Mouse (Mus musculus): Measurements from ENCODE around the gene Rbpj.
"Not testable (repeated sequence)": the region's sequence is repeated elsewhere in the genome, so short reads cannot be mapped to it uniquely, and the experiment has no call there.

The Rbpj gene

GRCm38 (mm10) chr5:53594274-53594673, 128.3 kb downstream of the Rbpj start:
- peak; percentile 51 for DNase-seq

GRCm38 (mm10) chr5:53598510-53598909, 132.6 kb downstream of the Rbpj start:
- DNase-seq = no peak

GRCm38 (mm10) chr5:53599116-53599515, 133.2 kb downstream of the Rbpj start:
- DNase-seq = no peak

GRCm38 (mm10) chr5:53602194-53602593, 136.2 kb downstream of the Rbpj start:
- DNase-seq = no peak

GRCm38 (mm10) chr5:53605450-53605849, 139.5 kb downstream of the Rbpj start:
- DNase-seq = no peak

GRCm38 (mm10) chr5:53607230-53607996, 141.5 kb downstream of the Rbpj start:
- DNase-seq = no peak

GRCm38 (mm10) chr5:53618844-53619243, 152.9 kb downstream of the Rbpj start:
- DNase-seq = no peak

GRCm38 (mm10) chr5:53632026-53632425, 166.1 kb downstream of the Rbpj start:
- DNase-seq = no peak

GRCm38 (mm10) chr5:53636795-53637194, 170.8 kb downstream of the Rbpj start:
- DNase-seq = no peak

- no peak for DNase-seq
Observed at GRCm38 (mm10) chr5:53637206-53637605, 171.3 kb downstream of the Rbpj start.

- DNase-seq = peak; percentile 11
Observed at GRCm38 (mm10) chr5:53638647-53639046, 172.7 kb downstream of the Rbpj start.

- DNase-seq = no peak
Observed at GRCm38 (mm10) chr5:53646669-53647068, 180.7 kb downstream of the Rbpj start.

- no peak for DNase-seq
Observed at GRCm38 (mm10) chr5:53647358-53647757, 181.4 kb downstream of the Rbpj start.

- no peak for DNase-seq
Observed at GRCm38 (mm10) chr5:53656596-53656995, 190.6 kb downstream of the Rbpj start.

GRCm38 (mm10) chr5:53657925-53658324, 192.0 kb downstream of the Rbpj start:
- no peak for DNase-seq

GRCm38 (mm10) chr5:53661508-53661907, 195.6 kb downstream of the Rbpj start:
- no peak for DNase-seq

- DNase-seq = no peak
Observed at GRCm38 (mm10) chr5:53662413-53662812, 196.5 kb downstream of the Rbpj start.

GRCm38 (mm10) chr5:53663665-53664064, 197.7 kb downstream of the Rbpj start:
- no peak for DNase-seq

- no peak for DNase-seq
Observed at GRCm38 (mm10) chr5:53668021-53668420, 202.1 kb downstream of the Rbpj start.

- no peak for DNase-seq
Observed at GRCm38 (mm10) chr5:53670321-53670938, 204.5 kb downstream of the Rbpj start.

GRCm38 (mm10) chr5:53671507-53671906, 205.6 kb downstream of the Rbpj start:
- no peak for DNase-seq

GRCm38 (mm10) chr5:53672352-53672751, 206.4 kb downstream of the Rbpj start:
- peak; percentile 70 for DNase-seq

GRCm38 (mm10) chr5:53673493-53674150, 207.7 kb downstream of the Rbpj start:
- not testable (repeated sequence) for DNase-seq

GRCm38 (mm10) chr5:53676671-53677070, 210.7 kb downstream of the Rbpj start:
- no peak for DNase-seq
